8 mouse cellular contexts compared by ENCODE assay signal in genomic region chr3:98381677-98382245, GRCm38 (mm10). TPM values are rescaled to one million over a fixed set of nuclear protein-coding genes. Genes with fewer than 3 reads are reported as not detected.
DNase-seq lines count a peak whose midpoint lies in the region; ATAC-seq and TF ChIP-seq lines count a peak whose summit lies in the region.

No protein-coding gene starts in this region.

- peak overlapping the region; percentile 83 for H3K9ac ChIP-seq in hindbrain, embryonic 16.5 days (ENCODE audit: low read depth, low read length)

- 7% methylated on average over 17 of the region's 17 CpGs for WGBS in hindbrain, embryonic 16.5 days

- TF ChIP-seq POLR2A in myocyte (IDR thresholded peaks at IDR 0.05; ENCODE audit: insufficient read length, low read depth) = no peak

- peak overlapping the region; percentile 94 for H3K4me3 ChIP-seq in left cerebral cortex, adult 2 months
- peak overlapping the region; percentile 67 for H3K4me3 ChIP-seq in hindbrain, embryonic 16.5 days (ENCODE audit: low read length)
- H3K4me3 ChIP-seq in myocyte = peak overlapping the region; percentile 91

- H3K36me3 ChIP-seq in hindbrain, embryonic 16.5 days (ENCODE audit: control insufficient read depth, insufficient read depth, low read length) = no peaks in the 10 kb centered on the region
- H3K36me3 ChIP-seq in myocyte (ENCODE audit: control insufficient read depth, insufficient read depth) = no peaks in the 10 kb centered on the region

- H3K4me2 ChIP-seq in hindbrain, embryonic 16.5 days (ENCODE audit: low read length) = peak overlapping the region; percentile 85
- H3K4me2 ChIP-seq in myocyte (ENCODE audit: low read depth) = peak overlapping the region; percentile 99

- no peaks in the 10 kb centered on the region for H3K9me3 ChIP-seq in hindbrain, embryonic 16.5 days (ENCODE audit: control insufficient read depth, low read length)

- intact Hi-C loops in left cerebral cortex, adult 2 months (cut with DNase I) = loop anchor here (5.0 kb wide), 1 partner anchor 46 kb away; no protein-coding TSS in a partner anchor

- H3K27ac ChIP-seq in left cerebral cortex, adult 2 months = peak overlapping the region; percentile 93
- H3K27ac ChIP-seq in hindbrain, embryonic 16.5 days (ENCODE audit: low read depth, low read length) = peak overlapping the region; percentile 85

- H3K27me3 ChIP-seq in hindbrain, embryonic 16.5 days (replicated peaks; ENCODE audit: control insufficient read depth, insufficient read depth, low read length) = no peaks in the 10 kb centered on the region
- H3K27me3 ChIP-seq in myocyte (ENCODE audit: control insufficient read depth, insufficient read depth, insufficient read length) = no peaks in the 10 kb centered on the region

- peaks cover 22% of the 10 kb centered on the region for H3K4me1 ChIP-seq in hindbrain, embryonic 16.5 days (ENCODE audit: control insufficient read depth, insufficient read depth, low read depth, low read length)

- H3ac ChIP-seq in myocyte (ENCODE audit: control insufficient read depth, insufficient read length) = peak overlapping the region; percentile 63

- DNase-seq in left cerebral cortex, adult 2 months (ENCODE audit: extremely low spot score in 1 of 2, low spot score in 2 of 2) = no peak
- no peak for DNase-seq in left cerebral cortex, adult 8-10 months (ENCODE audit: low spot score in 2 of 2)
- DNase-seq in embryo, embryonic 9.5 days (ENCODE audit: extremely low spot score) = peak; percentile 25
- DNase-seq in layer of hippocampus, postnatal 14 days (ENCODE audit: low spot score in 2 of 2) = no peak
- DNase-seq in ovary, adult 18-20 months (ENCODE audit: low spot score) = no peak
- DNase-seq in spleen, postnatal 10 days (ENCODE audit: low spot score in 2 of 2) = no peak

- peaks cover 27% of the 10 kb centered on the region for H3K79me2 ChIP-seq in myocyte (ENCODE audit: control insufficient read depth, insufficient read depth)

- TF ChIP-seq CTCF in left cerebral cortex, adult 2 months (IDR thresholded peaks at IDR 0.05) = peak; percentile 23

- peak; percentile 48 for ATAC-seq in hindbrain, embryonic 16.5 days

TF ChIP-seq in myocyte, 11 proteins besides CTCF, POLR2A, EP300 and RAD21:
- TF ChIP-seq TCF12 (IDR thresholded peaks at IDR 0.05; ENCODE audit: insufficient read depth, poor library complexity, severe bottlenecking) (no peak), MYOD1 (IDR thresholded peaks at IDR 0.05; ENCODE audit: control insufficient read depth in 1 of 3, insufficient read length in 2 of 3, low read depth in 2 of 3) (no peak), MYOG (IDR thresholded peaks at IDR 0.05; ENCODE audit: control insufficient read depth in 1 of 3, insufficient read depth in 1 of 3, insufficient read length in 2 of 3, low read depth in 2 of 3) (no peak), CEBPB (IDR thresholded peaks at IDR 0.05; ENCODE audit: insufficient read depth, poor library complexity, severe bottlenecking) (no peak), REST (IDR thresholded peaks at IDR 0.05; ENCODE audit: insufficient read depth, insufficient read length) (no peak)

RNA-seq across cellular contexts. Expression of gene Zfp697, which starts 0.5 kb away (rescaled TPM):
- 10 to 100 TPM; 33.2 to 35.0 TPM for total RNA-seq in left cerebral cortex, adult 2 months (2021)
- 10 to 100 TPM; 26.9 to 30.8 (median 27.6) TPM for total RNA-seq in left cerebral cortex, adult 8-10 months (2022)
- polyA plus RNA-seq in hindbrain, embryonic 16.5 days (2015; fragmentation: Nextera tagmentation; extraction: Ambion mirVana) = 14.4 and 15.1 TPM in 2 replicates
- polyA plus RNA-seq in myocyte (2012; fragmentation: generic; extraction: Trizol) = 5.3 TPM
- total RNA-seq in layer of hippocampus, postnatal 14 days (2021) = 10 to 100 TPM; 25.7 to 26.9 TPM

RNA-seq across cellular contexts. Expression of gene Phgdh, which starts 42.0 kb away (rescaled TPM):
- 10 to 100 TPM; 52.5 to 52.7 TPM for total RNA-seq in left cerebral cortex, adult 2 months (2021)
- total RNA-seq in left cerebral cortex, adult 8-10 months (2022) = 10 to 100 TPM; 63.1 to 66.4 (median 64.7) TPM
- 197 and 219 TPM in 2 replicates for polyA plus RNA-seq in hindbrain, embryonic 16.5 days (2015; fragmentation: Nextera tagmentation; extraction: Ambion mirVana)
- polyA plus RNA-seq in myocyte (2012; fragmentation: generic; extraction: Trizol) = 849 TPM
- 10 to 100 TPM; 62.8 to 72.3 TPM for total RNA-seq in layer of hippocampus, postnatal 14 days (2021)
